Mouse (Mus musculus) intestine, embryonic 15.5 days (tissue): Measurements from ENCODE around the gene Comt. TPM values are rescaled to one million over a fixed set of nuclear protein-coding genes. Genes with fewer than 3 reads are reported as not detected.

Source experiments
- ATAC-seq: fragments of 200-750 bp; cut with Nextera tagmentation; 2 replicates; pipeline ENCODE4 v1.8.0; 2017; ENCODE audit warnings: moderate TSS enrichment, moderate library complexity
- H3K27ac ChIP-seq: fragments of 300-500 bp; sonication (generic); 2 replicates; pipeline ENCODE4 v1.5.1; 2015; ENCODE audit warnings: mild to moderate bottlenecking, inconsistent platforms
- H3K27me3 ChIP-seq: fragments of 300-500 bp; sonication (generic); replicated peaks from 2 replicates; pipeline ENCODE4 v1.6.1; 2015; ENCODE audit warnings: inconsistent platforms
- H3K36me3 ChIP-seq: fragments of 300-500 bp; sonication (generic); 2 replicates; pipeline ENCODE4 v1.6.1; 2015; ENCODE audit warnings: inconsistent platforms
- H3K4me1 ChIP-seq: fragments of 300-500 bp; sonication (generic); replicated peaks from 2 replicates; pipeline ENCODE4 v1.6.1; 2015; ENCODE audit warnings: inconsistent platforms
- H3K4me2 ChIP-seq: fragments of 300-500 bp; sonication (generic); replicated peaks from 2 replicates; pipeline ENCODE4 v1.6.1; 2015; ENCODE audit warnings: mild to moderate bottlenecking, inconsistent platforms
- H3K4me3 ChIP-seq: fragments of 300-500 bp; sonication (generic); replicated peaks from 2 replicates; pipeline ENCODE4 v1.5.1; 2015; ENCODE audit warnings: inconsistent platforms
- H3K9ac ChIP-seq: fragments of 300-500 bp; sonication (generic); 2 replicates; pipeline ENCODE4 v1.6.1; 2015; ENCODE audit warnings: inconsistent platforms
- H3K9me3 ChIP-seq: fragments of 300-500 bp; sonication (generic); 2 replicates; pipeline ENCODE4 v1.6.1; 2016; ENCODE audit warnings: inconsistent platforms
- WGBS: fragments of 180-500 bp; shearing (Covaris S2); methylation state at CpG from one replicate; pipeline ENCODE4 v1.1.7; 2015; 5-methylcytosine and 5-hydroxymethylcytosine counted together
- polyA plus RNA-seq: library from polyadenylated mRNA; unstranded; fragments of >200 nt; fragmentation: Nextera tagmentation; extraction: Ambion mirVana; gene quantifications from 2 replicates; pipeline ENCODE4 v1.2.1, GENCODE M21; 2015

Gene Comt
- polyA plus RNA-seq, 1 experiment from 2014 or later = 89.5 TPM

GRCm38 (mm10) chr16:18405876-18406275, 20.8 kb downstream of the Comt start:
- 0 out of 2 replicates have a peak, but pooled peaks have one; percentile 21 for ATAC-seq
- no peak overlapping the region for H3K27ac ChIP-seq
- WGBS = 77% methylated on average over 2 of the region's 2 CpGs

GRCm38 (mm10) chr16:18405091-18405854, 21.4 kb downstream of the Comt start:
- Histone ChIP-seq H3K27ac (no peak overlapping the region), H3K36me3 (peaks cover 19% of the 10 kb centered on the region), H3K4me1 (0 out of 2 replicates have a peak, but pooled peaks cover 9% of the 10 kb centered on the region)

More at GRCm38 (mm10) chr16:18405876-18406275, 20.8 kb downstream of the Comt start:
- Histone ChIP-seq H3K4me3 (no peak overlapping the region), H3K9ac (no peak overlapping the region), H3K4me2 (no peak overlapping the region), H3K9me3 (no peaks in the 10 kb centered on the region), H3K4me1 (0 out of 2 replicates have a peak, but pooled peaks cover 7% of the 10 kb centered on the region), H3K36me3 (peaks cover 25% of the 10 kb centered on the region), H3K27me3 (no peaks in the 10 kb centered on the region)

GRCm38 (mm10) chr16:18403285-18403684, 23.4 kb downstream of the Comt start:
- H3K27ac ChIP-seq = no peak overlapping the region
- no peak for ATAC-seq

More at GRCm38 (mm10) chr16:18405091-18405854, 21.4 kb downstream of the Comt start:
- Histone ChIP-seq H3K4me2 (no peak overlapping the region), H3K27me3 (no peaks in the 10 kb centered on the region), H3K9me3 (no peaks in the 10 kb centered on the region), H3K9ac (no peak overlapping the region), H3K4me3 (no peak overlapping the region)
- no peak for ATAC-seq
- 78% methylated on average over 13 of the region's 13 CpGs for WGBS

GRCm38 (mm10) chr16:18400472-18401216, 26.0 kb downstream of the Comt start:
- Histone ChIP-seq H3K4me2 (no peak overlapping the region), H3K27ac (no peak overlapping the region), H3K36me3 (peaks cover 5% of the 10 kb centered on the region), H3K4me1 (peaks cover 14% of the 10 kb centered on the region), H3K4me3 (no peak overlapping the region), H3K9me3 (no peaks in the 10 kb centered on the region), H3K27me3 (no peaks in the 10 kb centered on the region), H3K9ac (no peak overlapping the region)
- peak; percentile 46 for ATAC-seq
- WGBS = 46% methylated on average over 7 of the region's 7 CpGs

More at GRCm38 (mm10) chr16:18403285-18403684, 23.4 kb downstream of the Comt start:
- Histone ChIP-seq H3K27me3 (no peaks in the 10 kb centered on the region), H3K9ac (no peak overlapping the region), H3K36me3 (peaks cover 8% of the 10 kb centered on the region; the same call in 1 of the 2 replicates), H3K4me2 (no peak overlapping the region), H3K4me3 (no peak overlapping the region), H3K9me3 (no peaks in the 10 kb centered on the region), H3K4me1 (0 out of 2 replicates have a peak, but pooled peaks cover 9% of the 10 kb centered on the region)
- WGBS = 89% methylated on average over 12 of the region's 12 CpGs

- Histone ChIP-seq H3K27ac (no peak overlapping the region), H3K36me3 (peaks cover 5% of the 10 kb centered on the region), H3K4me2 (no peak overlapping the region), H3K4me1 (peaks cover 18% of the 10 kb centered on the region), H3K9ac (no peak overlapping the region), H3K4me3 (no peak overlapping the region), H3K27me3 (no peaks in the 10 kb centered on the region), H3K9me3 (no peaks in the 10 kb centered on the region)
- 69% methylated on average over 9 of the region's 9 CpGs for WGBS
- ATAC-seq = no peak
Measured at GRCm38 (mm10) chr16:18400028-18400427, 26.6 kb downstream of the Comt start.

- H3K36me3 ChIP-seq = peaks cover 5% of the 10 kb centered on the region
- H3K9ac ChIP-seq = no peak overlapping the region
- no peaks in the 10 kb centered on the region for H3K9me3 ChIP-seq
- no peaks in the 10 kb centered on the region for H3K27me3 ChIP-seq
- ATAC-seq = no peak
- 96% methylated on average over 27 of the region's 27 CpGs for WGBS
- peaks cover 34% of the 10 kb centered on the region for H3K4me1 ChIP-seq
- H3K4me3 ChIP-seq = no peak overlapping the region
- no peak overlapping the region for H3K4me2 ChIP-seq
- H3K27ac ChIP-seq = no peak overlapping the region
Measured at GRCm38 (mm10) chr16:18396791-18397621, 29.6 kb downstream of the Comt start.

- ATAC-seq = no peak
- H3K9ac ChIP-seq = no peak overlapping the region
- no peak overlapping the region for H3K4me3 ChIP-seq
- H3K4me2 ChIP-seq = no peak overlapping the region
- peaks cover 5% of the 10 kb centered on the region for H3K36me3 ChIP-seq
- no peak overlapping the region for H3K27ac ChIP-seq
- H3K27me3 ChIP-seq = no peaks in the 10 kb centered on the region
- no peaks in the 10 kb centered on the region for H3K9me3 ChIP-seq
- H3K4me1 ChIP-seq = peaks cover 33% of the 10 kb centered on the region
- 58% methylated on average over 2 of the region's 2 CpGs for WGBS
Measured at GRCm38 (mm10) chr16:18396201-18396600, 30.5 kb downstream of the Comt start.

- Histone ChIP-seq H3K36me3 (peaks cover 5% of the 10 kb centered on the region), H3K9me3 (no peaks in the 10 kb centered on the region), H3K27ac (no peak overlapping the region), H3K9ac (no peak overlapping the region), H3K27me3 (no peaks in the 10 kb centered on the region), H3K4me2 (no peak overlapping the region), H3K4me1 (peaks cover 28% of the 10 kb centered on the region), H3K4me3 (no peak overlapping the region)
- no peak for ATAC-seq
- 33% methylated on average over 6 of the region's 7 CpGs for WGBS
Measured at GRCm38 (mm10) chr16:18395620-18396036, 31.0 kb downstream of the Comt start.

GRCm38 (mm10) chr16:18394777-18395619, 31.7 kb downstream of the Comt start:
- Histone ChIP-seq H3K4me1 (peaks cover 28% of the 10 kb centered on the region), H3K27ac (peak overlapping the region; percentile 27; the same call in 1 of the 2 replicates), H3K9me3 (no peaks in the 10 kb centered on the region), H3K9ac (peak overlapping the region; percentile 17; the same call in 1 of the 2 replicates), H3K4me3 (no peak overlapping the region), H3K36me3 (peaks cover 5% of the 10 kb centered on the region), H3K27me3 (no peaks in the 10 kb centered on the region), H3K4me2 (peak overlapping the region; percentile 24; the same call in 1 of the 2 replicates)
- WGBS = 36% methylated on average over 11 of the region's 11 CpGs
- ATAC-seq = no peak

GRCm38 (mm10) chr16:18394056-18394455, 32.6 kb downstream of the Comt start:
- Histone ChIP-seq H3K9ac (peak overlapping the region; percentile 75; the same call in 1 of the 2 replicates), H3K4me3 (no peak overlapping the region), H3K9me3 (no peaks in the 10 kb centered on the region), H3K36me3 (peaks cover 5% of the 10 kb centered on the region), H3K27me3 (no peaks in the 10 kb centered on the region), H3K4me2 (peak overlapping the region; percentile 94), H3K4me1 (peaks cover 29% of the 10 kb centered on the region), H3K27ac (no peak overlapping the region)
- ATAC-seq = no peak
- 82% methylated on average over 3 of the region's 3 CpGs for whole genome bisulfite sequencing

GRCm38 (mm10) chr16:18393595-18393994, 33.1 kb downstream of the Comt start:
- peak overlapping the region; percentile 94 for H3K4me2 ChIP-seq
- H3K9ac ChIP-seq = peak overlapping the region; percentile 75
- 51% methylated on average over 5 of the region's 5 CpGs for WGBS
- H3K9me3 ChIP-seq = no peaks in the 10 kb centered on the region
- no peak; the same call in 1 of the 2 replicates for ATAC-seq
- no peak overlapping the region for H3K27ac ChIP-seq
- no peaks in the 10 kb centered on the region for H3K27me3 ChIP-seq
- H3K4me3 ChIP-seq = peak overlapping the region; percentile 65
- H3K36me3 ChIP-seq = peaks cover 5% of the 10 kb centered on the region
- H3K4me1 ChIP-seq = peaks cover 33% of the 10 kb centered on the region
